Mouse (Mus musculus): Measurements from ENCODE around the gene Phc2. TPM values are rescaled to one million over a fixed set of nuclear protein-coding genes. Genes with fewer than 3 reads are reported as not detected.

The Phc2 gene
- total RNA-seq, 2 experiments from 2014 or later: 99.6 to 102 TPM

- peak in 1 of 2 experiments; percentile 63 for DNase-seq (ENCODE audit: low spot score in 2 of 2)
These were observed 120.0 kb downstream of the Phc2 start for GRCm38 (mm10) chr4:128774467-128774866.

GRCm38 (mm10) chr4:128776568-128777289 is 122.2 kb downstream of the Phc2 start:
- DNase-seq (ENCODE audit: low spot score in 2 of 2): peak; percentile 31 to 73

GRCm38 (mm10) chr4:128777593-128777992 is 123.1 kb downstream of the Phc2 start:
- DNase-seq (ENCODE audit: low spot score in 2 of 2): no peak

- DNase-seq (ENCODE audit: low spot score in 2 of 2): no peak
These were observed 127.5 kb downstream of the Phc2 start for GRCm38 (mm10) chr4:128782037-128782436.

DNA sequence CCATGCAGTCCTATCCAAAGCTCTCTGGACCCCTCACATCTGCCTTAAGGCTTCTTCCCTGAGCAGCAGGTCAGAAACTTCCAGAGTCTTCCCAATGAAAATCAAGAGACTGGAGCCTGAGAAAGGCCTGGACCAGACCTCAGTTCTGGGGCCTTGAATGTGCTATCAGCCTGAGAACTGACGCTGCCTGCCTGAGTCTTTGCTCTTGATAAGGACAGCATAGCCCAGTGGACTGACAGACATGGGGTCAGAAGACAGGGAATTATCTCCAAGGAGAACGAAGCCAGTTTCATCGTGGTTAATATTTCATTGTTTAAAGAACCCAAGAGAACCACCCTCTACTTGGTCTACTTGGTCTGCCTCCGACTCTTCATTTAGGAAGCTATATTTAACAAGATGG is 128.1 kb downstream of the Phc2 start:
- no peak for DNase-seq (ENCODE audit: low spot score in 2 of 2)

- no peak for DNase-seq (ENCODE audit: low spot score in 2 of 2)
These were observed 130.6 kb downstream of the Phc2 start for GRCm38 (mm10) chr4:128784950-128785631.

DNA sequence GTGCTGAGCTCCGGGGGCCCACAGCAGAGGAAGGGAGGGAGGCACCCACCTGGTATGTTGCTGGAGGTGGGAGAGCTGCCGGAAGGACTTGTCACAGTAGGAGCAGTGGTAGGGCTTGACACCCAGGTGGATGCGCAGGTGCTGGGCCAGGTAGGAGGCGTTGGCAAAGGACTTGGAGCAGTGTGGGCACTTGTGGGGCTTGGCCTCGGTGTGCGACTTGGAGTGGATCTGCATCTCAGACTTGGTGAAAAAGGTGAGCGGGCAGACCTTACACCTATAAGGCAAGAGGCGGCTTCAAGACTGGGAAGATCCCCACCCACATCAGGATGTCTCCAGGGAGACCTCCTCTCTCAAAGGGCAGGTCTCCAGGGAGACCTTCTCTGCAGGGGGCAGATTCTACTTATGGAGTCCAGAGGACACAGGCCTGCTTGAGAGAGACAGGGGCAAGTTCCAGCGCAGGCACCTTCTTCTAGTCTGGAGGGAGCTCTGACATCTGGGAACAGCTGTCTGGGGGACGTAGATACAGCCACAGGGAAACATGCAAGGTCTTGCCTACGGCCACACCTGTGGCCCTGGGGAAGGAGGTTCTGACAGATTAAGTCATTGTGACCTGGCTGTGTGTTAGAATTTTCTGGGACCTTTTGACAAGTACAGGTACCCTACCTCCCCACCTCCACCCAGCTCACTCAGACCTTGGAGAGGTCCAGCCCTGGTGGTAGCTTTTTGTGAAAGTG is 131.6 kb downstream of the Phc2 start:
- DNase-seq (ENCODE audit: low spot score in 2 of 2): no peak

DNA sequence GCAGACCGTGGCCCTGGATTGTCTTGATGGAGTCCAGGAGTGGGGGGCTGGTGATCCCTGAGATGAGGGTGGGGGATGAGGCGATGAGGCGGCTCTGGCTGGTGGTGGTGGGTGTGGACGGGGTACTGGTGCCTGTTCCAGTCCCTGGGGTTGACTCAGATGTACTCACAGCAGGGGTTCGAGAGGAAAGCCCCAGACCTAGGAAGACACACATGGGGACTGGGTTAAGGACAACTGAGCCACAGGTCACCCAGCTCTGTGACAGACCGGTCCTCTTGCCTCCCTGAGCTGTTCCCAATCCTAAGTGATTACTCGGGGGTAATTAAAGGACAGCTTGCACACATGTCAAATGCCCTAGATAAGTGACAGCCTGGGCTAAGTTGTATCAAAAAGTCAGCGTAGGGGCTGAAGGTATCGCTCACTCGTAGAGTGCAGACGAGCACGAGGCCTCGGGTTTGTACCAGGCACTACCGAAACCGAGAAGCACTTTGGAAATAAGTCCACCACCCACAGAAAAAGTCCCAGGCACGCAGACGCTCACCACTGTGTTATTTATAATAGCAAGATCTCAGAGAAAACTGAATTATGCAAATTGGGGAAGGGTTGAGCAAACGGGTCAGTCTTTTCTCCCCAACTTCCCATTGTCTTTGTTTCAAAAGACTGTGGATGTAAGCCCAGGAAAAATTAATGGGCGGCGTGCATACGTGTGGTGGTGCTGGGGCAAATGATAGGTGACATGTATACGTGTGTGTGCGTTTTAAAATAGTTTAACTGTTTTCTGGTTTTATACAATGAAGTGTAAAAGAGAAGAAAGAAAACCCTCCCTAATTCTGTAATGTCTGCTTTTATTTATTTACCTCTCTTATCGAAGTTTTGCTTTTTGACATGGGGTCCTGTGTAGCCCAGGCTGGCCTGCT is 132.8 kb downstream of the Phc2 start:
- no peak for DNase-seq (ENCODE audit: low spot score in 2 of 2)

- no peak for DNase-seq (ENCODE audit: low spot score in 2 of 2)
These were observed 133.6 kb downstream of the Phc2 start for GRCm38 (mm10) chr4:128788108-128788507.

GRCm38 (mm10) chr4:128789646-128790045 is 135.1 kb downstream of the Phc2 start:
- no peak for DNase-seq (ENCODE audit: low spot score in 2 of 2)

DNA sequence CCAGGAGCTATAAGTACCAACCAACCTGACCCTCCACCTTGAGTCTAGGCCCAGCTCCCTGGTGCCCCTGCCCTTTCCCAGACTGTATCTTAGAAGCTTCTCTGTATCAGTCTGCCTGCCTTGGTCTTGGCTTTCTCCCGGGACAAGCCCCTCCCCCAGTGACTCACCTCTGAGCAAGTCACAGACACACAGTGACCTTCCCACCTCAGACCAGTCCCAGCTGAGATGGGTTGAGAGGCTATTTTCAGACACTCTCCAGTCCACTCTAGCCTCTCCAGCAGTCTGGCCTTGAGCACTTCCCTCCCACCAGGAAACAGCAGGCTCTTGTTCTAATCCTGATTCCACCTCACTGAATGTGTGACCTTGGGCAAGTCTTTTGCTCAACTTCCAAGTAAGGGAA is 139.2 kb downstream of the Phc2 start:
- DNase-seq (ENCODE audit: low spot score in 2 of 2): no peak

GRCm38 (mm10) chr4:128794198-128794597 is 139.7 kb downstream of the Phc2 start:
- DNase-seq (ENCODE audit: low spot score in 2 of 2): no peak

GRCm38 (mm10) chr4:128795596-128795995 is 141.1 kb downstream of the Phc2 start:
- DNase-seq (ENCODE audit: low spot score in 2 of 2): no peak

GRCm38 (mm10) chr4:128796788-128797187 is 142.3 kb downstream of the Phc2 start:
- no peak for DNase-seq (ENCODE audit: low spot score in 2 of 2)

DNA sequence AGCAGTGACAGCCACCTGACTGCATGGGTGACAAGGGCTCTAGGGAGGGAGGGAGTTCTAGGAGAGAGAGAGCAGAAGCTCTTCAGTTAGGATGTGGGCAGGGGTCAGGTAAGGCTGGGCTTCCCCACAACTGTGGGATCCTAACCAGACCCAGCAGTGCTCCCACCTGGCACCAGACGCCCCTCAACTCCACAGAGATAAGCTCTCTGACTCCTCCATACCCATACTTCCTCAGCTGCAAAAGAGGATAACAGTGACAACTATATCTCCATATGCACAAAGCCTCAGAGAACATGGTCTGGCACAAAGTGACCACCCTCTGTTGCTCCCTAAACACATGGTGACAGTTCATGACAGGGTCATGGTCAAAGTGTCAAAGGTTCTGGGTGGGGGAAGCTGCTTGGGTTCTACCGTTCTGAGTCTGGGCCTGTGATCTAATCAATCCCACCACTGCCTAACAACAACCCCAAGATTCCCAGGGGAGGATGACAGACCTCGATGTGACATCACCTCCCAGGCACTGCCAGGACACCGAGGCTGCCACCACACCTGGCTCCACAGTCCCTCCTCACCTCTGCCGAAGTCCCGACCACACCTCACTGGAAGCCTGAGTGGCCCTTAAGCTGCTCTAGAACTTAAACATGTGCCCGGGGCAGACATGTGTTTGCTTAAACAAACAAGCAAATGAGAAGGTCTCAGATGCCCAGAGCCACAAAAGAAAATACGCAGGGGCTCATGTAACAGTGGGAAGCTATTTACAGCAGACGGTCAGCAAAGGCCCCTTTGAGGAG is 147.4 kb downstream of the Phc2 start:
- DNase-seq (ENCODE audit: low spot score in 2 of 2): no peak

Other genes starting within 250 kb of the Phc2 start
- gene Zscan20, start 44.6 kb upstream of the Phc2 start, total RNA-seq (2021): 10 to 100 TPM in 1 of 2 experiments, 1 to 10 TPM in 1; 8.7 to 10.6 TPM
- gene Tlr12, start 36.1 kb upstream of the Phc2 start, total RNA-seq (2021): under 1 TPM; 0.84 to 0.96 TPM
- gene A3galt2, start 100.7 kb downstream of the Phc2 start, total RNA-seq (2021): under 1 TPM; 0.28 to 0.35 TPM
- gene Zfp362, start 151.3 kb downstream of the Phc2 start, total RNA-seq (2021): 10 to 100 TPM; 24.3 to 25.4 TPM
- 10 to 100 TPM; 14.8 to 15.6 TPM for gene Trim62, start 228.9 kb downstream of the Phc2 start, total RNA-seq (2021)